Mouse (Mus musculus): Measurements from ENCODE around the gene Slc22a20.

DNA sequence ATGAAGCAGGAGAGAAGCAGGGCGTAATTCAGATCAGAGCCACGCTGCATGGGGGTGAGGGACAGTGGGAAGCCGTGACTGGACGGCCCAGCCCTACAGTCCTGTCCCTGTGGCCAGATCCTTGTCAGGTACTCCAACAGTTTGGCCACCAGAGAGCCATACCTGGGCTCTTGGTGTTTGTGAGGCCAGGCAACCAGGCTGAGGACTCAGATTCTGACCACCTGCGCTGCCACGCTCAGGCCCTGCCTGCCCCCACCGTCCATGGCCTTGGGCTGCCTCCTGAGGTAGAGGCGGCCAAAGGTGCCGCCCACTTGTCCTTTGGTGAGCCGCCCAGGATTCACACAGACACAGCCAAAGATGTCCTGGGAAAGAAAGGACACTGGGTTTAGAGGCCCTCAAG is 45.3 kb downstream of the Slc22a20 start:
- TF ChIP-seq CTCF (conservative IDR thresholded peaks at IDR 0.05; ENCODE audit: insufficient read depth, insufficient read length, low read depth, low read length) (no peak), POLR2A (IDR thresholded peaks at IDR 0.05; ENCODE audit: low read depth, low read length) (no peak)

Measured in kidney, adult 2 months (tissue).